Mouse (Mus musculus) neural tube, embryonic 11.5 days (tissue): Measurements from ENCODE around the gene Slc34a2. TPM values are rescaled to one million over a fixed set of nuclear protein-coding genes. Genes with fewer than 3 reads are reported as not detected.

ENCODE experiments used
- ATAC-seq: fragments of 200-750 bp; cut with Nextera tagmentation; 2 replicates; pipeline ENCODE4 v1.8.0; 2017; ENCODE audit warnings: moderate number of reproducible peaks, mild to moderate bottlenecking, moderate TSS enrichment, moderate library complexity; ENCODE audit not compliant: insufficient read depth, low FRiP score, low TSS enrichment
- DNase-seq: peaks from one replicate; pipeline ENCODE4 v3.0.0-alpha.2; 2015; ENCODE audit warnings: low spot score
- H3K27ac ChIP-seq: fragments of 300-500 bp; sonication (generic); 2 replicates; pipeline ENCODE4 v1.5.1; 2014; ENCODE audit warnings: low read depth, mild to moderate bottlenecking, low read length
- H3K27me3 ChIP-seq: fragments of 300-500 bp; sonication (generic); 2 replicates; pipeline ENCODE4 v1.6.1; 2014; ENCODE audit warnings: mild to moderate bottlenecking, low read length, mixed read lengths; ENCODE audit not compliant: control insufficient read depth, insufficient read depth
- H3K36me3 ChIP-seq: fragments of 300-500 bp; sonication (generic); 2 replicates; pipeline ENCODE4 v1.6.1; 2014; ENCODE audit warnings: mild to moderate bottlenecking, low read length, moderate library complexity, mixed read lengths; ENCODE audit not compliant: control insufficient read depth, insufficient read depth
- H3K4me1 ChIP-seq: fragments of 300-500 bp; sonication (generic); 2 replicates; pipeline ENCODE4 v1.6.1; 2014; ENCODE audit warnings: low read length, mixed read lengths; ENCODE audit not compliant: control insufficient read depth, insufficient read depth
- H3K4me2 ChIP-seq: fragments of 300-500 bp; sonication (generic); 2 replicates; pipeline ENCODE4 v1.6.1; 2014; ENCODE audit warnings: low read depth, mild to moderate bottlenecking, moderate library complexity
- H3K4me3 ChIP-seq: fragments of 300-500 bp; sonication (generic); 2 replicates; pipeline ENCODE4 v1.5.1; 2014; ENCODE audit warnings: low read depth, low read length
- H3K9ac ChIP-seq: fragments of 300-500 bp; sonication (generic); 2 replicates; pipeline ENCODE4 v1.6.1; 2014; ENCODE audit warnings: mild to moderate bottlenecking, low read length
- H3K9me3 ChIP-seq: fragments of 300-500 bp; sonication (generic); 2 replicates; pipeline ENCODE4 v1.6.1; 2016; ENCODE audit warnings: low read length; ENCODE audit not compliant: control insufficient read depth
- WGBS: fragments of 180-500 bp; shearing (Covaris S2); extraction: QIAGEN DNeasy Blood & Tissue Kit; methylation state at CpG from one replicate; pipeline ENCODE4 v1.1.7; 2014; 5-methylcytosine and 5-hydroxymethylcytosine counted together
- polyA plus RNA-seq: library from polyadenylated mRNA; unstranded; fragments of >200 nt; fragmentation: Nextera tagmentation; extraction: Ambion mirVana; gene quantifications from 2 replicates; pipeline ENCODE4 v1.2.1, GENCODE M21; 2014

Gene Slc34a2
- polyA plus RNA-seq, 1 experiment from 2014 or later, result not detected

DNA sequence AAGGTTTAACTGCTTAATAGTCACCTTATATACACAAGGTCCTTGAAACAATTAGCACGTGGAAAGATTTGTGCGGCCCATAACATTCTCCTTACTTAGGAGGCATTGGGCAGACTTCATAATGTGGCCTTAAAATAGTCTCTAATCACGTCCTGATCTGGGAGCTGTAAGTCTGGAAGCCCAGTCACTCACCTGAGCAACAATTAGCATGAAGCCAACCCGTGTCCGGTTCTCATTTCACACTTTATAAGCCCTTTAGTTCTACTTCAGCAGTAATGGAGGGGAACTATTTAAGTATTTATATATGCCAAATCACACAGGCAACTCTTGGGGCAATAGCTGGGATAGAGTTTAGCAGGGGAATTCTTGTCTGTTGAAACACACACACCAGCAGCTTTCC, 21.3 kb upstream of the Slc34a2 start:
- WGBS, result 73% methylated on average over 5 of the region's 5 CpGs
- no peaks in the 10 kb centered on the region for H3K36me3 ChIP-seq
- no peak overlapping the region for H3K27ac ChIP-seq
- no peaks in the 10 kb centered on the region for H3K4me1 ChIP-seq
- ATAC-seq, result no peak
- H3K27me3 ChIP-seq, result no peaks in the 10 kb centered on the region
- no peaks in the 10 kb centered on the region for H3K9me3 ChIP-seq
- no peak overlapping the region for H3K9ac ChIP-seq
- H3K4me3 ChIP-seq, result no peak overlapping the region
- no peak overlapping the region for H3K4me2 ChIP-seq
- DNase-seq, result no peak

DNA sequence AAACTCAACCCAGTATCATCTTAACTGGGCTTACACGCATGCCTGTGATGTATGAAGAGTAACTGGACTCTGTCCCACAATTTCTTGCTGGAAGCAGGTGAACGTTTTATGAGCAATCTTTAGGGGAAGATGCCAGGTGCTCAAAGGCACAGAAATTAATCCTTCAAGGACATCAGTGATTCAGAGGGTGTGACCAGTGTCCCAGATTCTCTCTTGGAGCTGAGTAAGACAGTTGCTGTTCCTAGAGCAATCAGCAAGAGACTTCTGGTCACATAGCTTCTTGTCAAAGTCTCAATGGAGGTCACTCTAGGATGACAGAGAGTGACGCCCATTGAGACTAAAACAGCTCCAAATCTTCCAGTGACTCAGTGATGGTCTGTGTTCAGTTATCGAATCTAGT, 19.6 kb upstream of the Slc34a2 start:
- Histone ChIP-seq H3K9me3 (no peaks in the 10 kb centered on the region), H3K4me2 (no peak overlapping the region), H3K27me3 (no peaks in the 10 kb centered on the region), H3K4me3 (no peak overlapping the region), H3K36me3 (no peaks in the 10 kb centered on the region), H3K27ac (no peak overlapping the region), H3K9ac (no peak overlapping the region), H3K4me1 (no peaks in the 10 kb centered on the region)
- DNase-seq, result no peak
- 88% methylated on average over 4 of the region's 4 CpGs for WGBS
- no peak for ATAC-seq

DNA sequence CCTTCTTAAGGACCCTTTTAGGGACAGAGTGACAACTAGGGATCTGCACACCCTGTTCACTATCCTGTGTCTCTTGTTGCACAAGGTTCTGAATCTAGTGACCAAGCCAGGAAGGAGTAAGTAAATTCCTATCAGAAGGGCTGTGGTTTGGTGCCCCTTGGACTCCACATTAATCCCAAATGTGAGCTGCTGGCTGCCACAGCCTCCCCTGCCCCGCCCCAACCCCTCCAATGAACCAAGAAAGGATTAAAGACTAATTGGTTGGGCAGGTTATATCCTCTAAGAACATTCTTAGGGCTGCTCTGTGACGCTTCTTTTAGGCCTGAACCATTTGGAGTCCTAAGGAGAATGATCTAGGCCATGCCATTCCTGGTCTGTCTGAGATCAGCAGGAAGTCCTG, 14.4 kb upstream of the Slc34a2 start:
- no peak overlapping the region for H3K4me2 ChIP-seq
- ATAC-seq (no peak), DNase-seq (no peak)
- H3K27ac ChIP-seq, result no peak overlapping the region
- H3K4me3 ChIP-seq, result no peak overlapping the region
- no peaks in the 10 kb centered on the region for H3K9me3 ChIP-seq
- no peaks in the 10 kb centered on the region for H3K36me3 ChIP-seq
- H3K4me1 ChIP-seq, result no peaks in the 10 kb centered on the region
- WGBS, result 53% methylated on average over 2 of the region's 2 CpGs
- H3K27me3 ChIP-seq, result no peaks in the 10 kb centered on the region
- H3K9ac ChIP-seq, result no peak overlapping the region

DNA sequence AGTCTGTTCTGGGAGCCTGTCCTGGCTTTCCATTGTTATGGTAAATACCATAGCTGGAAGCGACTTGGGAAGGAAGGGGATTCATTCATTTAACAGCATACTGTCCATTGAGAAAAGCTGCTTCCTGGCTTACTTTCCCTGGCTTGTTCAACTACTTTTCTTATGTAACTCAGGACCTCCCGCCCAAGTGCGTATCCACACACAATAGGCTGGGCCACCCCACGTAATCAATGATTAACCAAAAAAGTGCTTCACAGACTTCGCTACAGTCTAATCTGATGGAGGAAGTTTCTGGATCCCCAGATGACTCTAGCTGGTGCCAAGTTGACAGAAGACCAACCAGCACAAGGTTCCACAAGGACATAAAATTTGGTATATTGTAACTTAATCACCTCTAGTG, 14.0 kb upstream of the Slc34a2 start:
- Histone ChIP-seq H3K36me3 (no peaks in the 10 kb centered on the region), H3K27ac (no peak overlapping the region), H3K4me3 (no peak overlapping the region), H3K4me2 (no peak overlapping the region), H3K9me3 (no peaks in the 10 kb centered on the region), H3K9ac (no peak overlapping the region), H3K27me3 (no peaks in the 10 kb centered on the region), H3K4me1 (no peaks in the 10 kb centered on the region)
- ATAC-seq, result no peak
- 44% methylated on average over 5 of the region's 5 CpGs for WGBS
- no peak for DNase-seq

DNA sequence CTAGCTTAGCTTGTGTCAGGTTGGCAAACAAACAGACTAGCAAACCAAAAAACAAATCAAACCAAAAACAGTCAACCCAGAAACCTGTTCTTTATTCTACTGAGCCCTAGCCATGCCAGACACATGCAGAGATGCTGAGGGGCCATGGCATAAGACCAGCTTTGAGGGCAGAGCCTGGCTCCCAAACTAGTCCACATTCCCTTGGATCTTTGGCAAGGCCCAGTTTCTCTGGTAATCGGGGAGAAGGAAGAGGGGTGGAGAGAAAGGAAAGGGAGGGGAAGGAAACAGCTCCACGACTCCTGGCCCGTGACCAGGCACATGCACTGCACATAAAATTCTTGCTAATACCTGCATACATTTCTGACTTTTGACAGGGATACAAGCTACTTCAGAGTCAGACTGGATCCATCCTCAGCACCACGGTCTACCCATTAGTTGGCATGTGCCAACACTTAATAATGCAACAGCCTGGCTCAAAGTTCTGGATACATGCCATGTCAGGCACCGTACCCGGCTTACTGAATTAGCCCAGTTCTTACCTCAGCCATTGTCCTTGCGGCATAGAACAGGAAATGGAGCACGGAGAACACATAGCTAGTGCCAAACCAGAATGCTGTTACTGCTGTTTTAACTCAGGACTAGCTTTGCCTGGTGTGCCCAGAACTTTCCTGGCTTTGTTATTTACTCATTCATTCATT, 12.5 kb upstream of the Slc34a2 start:
- WGBS, result 94% methylated on average over 8 of the region's 8 CpGs

DNA sequence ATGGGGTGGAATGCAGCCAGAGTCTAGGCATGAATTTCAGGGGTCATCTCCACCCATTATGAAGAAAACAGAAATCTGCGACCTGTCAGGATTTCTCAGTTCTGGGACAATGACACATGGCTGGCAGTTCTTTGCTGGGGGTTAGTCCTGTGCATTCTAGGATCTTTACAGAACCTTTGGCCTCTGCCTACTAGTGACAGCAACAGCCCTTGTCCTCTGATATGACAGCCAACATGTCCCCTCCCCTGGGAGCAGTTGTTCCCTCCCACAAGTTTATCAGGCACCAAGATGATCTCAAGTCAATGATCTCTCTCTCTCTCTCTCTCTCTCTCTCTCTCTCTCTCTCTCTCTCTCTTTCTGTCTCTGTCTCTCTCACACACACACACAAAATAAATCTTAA, 6.5 kb upstream of the Slc34a2 start:
- 75% methylated on average over 1 of the region's 1 CpGs for WGBS
- Histone ChIP-seq H3K27me3 (no peaks in the 10 kb centered on the region), H3K4me3 (no peak overlapping the region), H3K4me1 (no peaks in the 10 kb centered on the region), H3K9me3 (no peaks in the 10 kb centered on the region), H3K4me2 (no peak overlapping the region), H3K36me3 (no peaks in the 10 kb centered on the region), H3K9ac (no peak overlapping the region), H3K27ac (no peak overlapping the region)
- DNase-seq, result no peak
- ATAC-seq, result no peak

More for the DNA sequence above, 12.5 kb upstream of the Slc34a2 start:
- no peak overlapping the region for H3K9ac ChIP-seq
- no peak overlapping the region for H3K27ac ChIP-seq
- H3K4me3 ChIP-seq, result no peak overlapping the region
- no peaks in the 10 kb centered on the region for H3K36me3 ChIP-seq
- no peak for DNase-seq
- H3K4me2 ChIP-seq, result no peak overlapping the region
- ATAC-seq, result no peak
- no peaks in the 10 kb centered on the region for H3K27me3 ChIP-seq
- no peaks in the 10 kb centered on the region for H3K9me3 ChIP-seq
- no peaks in the 10 kb centered on the region for H3K4me1 ChIP-seq

DNA sequence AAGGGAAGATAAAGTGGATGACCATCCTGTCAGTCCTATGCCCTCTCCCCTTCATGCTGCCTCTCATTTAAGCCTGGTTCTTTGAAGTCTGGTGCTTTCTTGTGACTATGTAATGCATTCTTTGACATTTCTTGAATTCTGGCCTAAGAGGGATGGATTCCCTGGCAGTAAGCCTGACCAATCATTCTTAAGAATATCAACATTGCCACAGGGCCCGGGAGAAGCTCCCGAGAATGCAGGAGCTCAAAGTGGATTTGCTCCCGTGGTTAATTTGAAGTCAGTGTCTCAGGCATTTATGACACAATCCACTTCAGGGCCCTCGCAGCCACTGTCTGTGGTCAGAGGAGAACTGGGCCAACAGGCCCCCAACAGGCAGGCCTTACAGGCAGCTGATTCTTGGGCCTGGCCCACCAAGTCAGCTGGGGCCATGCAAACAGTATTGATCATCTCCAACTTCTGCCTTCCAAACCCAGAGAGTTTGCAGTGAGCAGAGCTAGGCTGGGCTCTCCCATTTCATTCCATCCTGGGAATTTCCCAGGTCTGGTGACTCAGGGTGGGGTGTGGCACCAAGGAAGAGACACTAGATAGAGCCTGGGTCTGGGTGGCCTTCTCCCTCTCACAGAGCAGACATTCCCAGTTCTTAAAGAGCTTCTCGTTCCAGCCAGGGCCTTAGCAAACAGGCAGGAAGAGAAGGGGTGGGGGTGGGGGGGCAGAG, 4.3 kb downstream of the Slc34a2 start:
- H3K36me3 ChIP-seq, result no peaks in the 10 kb centered on the region
- no peak overlapping the region for H3K4me3 ChIP-seq
- no peaks in the 10 kb centered on the region for H3K9me3 ChIP-seq
- H3K4me1 ChIP-seq, result no peaks in the 10 kb centered on the region
- H3K27me3 ChIP-seq, result no peaks in the 10 kb centered on the region
- H3K9ac ChIP-seq, result no peak overlapping the region
- ATAC-seq, result no peak
- H3K27ac ChIP-seq, result no peak overlapping the region
- no peak overlapping the region for H3K4me2 ChIP-seq
- 54% methylated on average over 5 of the region's 5 CpGs for WGBS
- no peak for DNase-seq

DNA sequence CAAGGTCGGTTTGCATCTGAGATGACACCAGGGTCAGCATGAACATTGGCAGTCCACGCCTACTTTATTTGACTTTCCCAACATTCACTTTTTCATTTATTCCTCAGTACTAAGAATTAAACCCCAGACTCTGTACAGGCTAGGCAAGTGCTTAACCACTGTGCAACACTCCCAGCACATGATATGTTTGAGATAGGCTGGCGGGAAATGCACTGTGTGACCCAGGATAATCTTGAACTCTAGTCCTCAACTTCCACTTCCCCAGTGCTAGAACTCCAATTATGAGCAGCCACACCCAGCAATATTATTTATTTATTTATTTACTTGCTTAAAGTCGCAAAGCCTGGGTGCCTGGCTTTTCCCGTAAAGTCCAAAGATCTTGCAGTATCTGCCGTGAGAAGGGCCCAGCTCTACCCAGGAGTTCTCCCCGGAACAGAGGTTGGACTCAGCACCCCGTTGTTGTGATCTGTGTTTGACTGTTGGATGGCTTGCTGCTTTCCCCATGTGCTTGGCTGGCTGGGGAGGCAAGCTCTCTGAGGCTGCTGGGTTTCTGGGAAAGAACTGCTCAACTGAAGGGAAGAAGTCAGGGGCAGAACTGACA, 5.0 kb downstream of the Slc34a2 start:
- Histone ChIP-seq H3K9ac (no peak overlapping the region), H3K4me2 (no peak overlapping the region), H3K27me3 (no peaks in the 10 kb centered on the region), H3K36me3 (no peaks in the 10 kb centered on the region), H3K4me1 (no peaks in the 10 kb centered on the region), H3K9me3 (no peaks in the 10 kb centered on the region), H3K27ac (no peak overlapping the region), H3K4me3 (no peak overlapping the region)
- 88% methylated on average over 8 of the region's 8 CpGs for WGBS
- DNase-seq, result no peak
- no peak for ATAC-seq

DNA sequence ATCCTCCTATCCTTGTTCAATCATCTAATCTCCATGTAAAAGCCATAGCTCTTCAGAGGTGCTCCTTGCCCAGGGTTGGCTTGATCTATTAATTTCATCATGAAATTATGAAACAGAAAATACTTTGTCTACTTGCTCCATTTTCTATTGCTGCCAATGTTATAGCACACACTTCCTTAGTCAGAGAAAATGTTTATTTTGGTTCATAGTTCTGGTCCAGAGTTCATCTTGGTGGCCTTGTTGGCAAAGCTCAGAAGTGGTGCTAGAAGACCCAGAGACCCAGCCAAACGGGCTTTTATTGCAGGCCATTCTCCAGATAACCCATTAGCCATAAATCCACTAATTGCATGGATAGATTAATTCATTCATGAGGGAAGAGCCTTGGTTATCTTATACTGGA, 5.8 kb downstream of the Slc34a2 start:
- Histone ChIP-seq H3K4me2 (no peak overlapping the region), H3K4me3 (no peak overlapping the region), H3K4me1 (no peaks in the 10 kb centered on the region), H3K27me3 (peaks cover 4% of the 10 kb centered on the region), H3K36me3 (no peaks in the 10 kb centered on the region), H3K9me3 (no peaks in the 10 kb centered on the region), H3K9ac (no peak overlapping the region), H3K27ac (no peak overlapping the region)
- WGBS, result 27% methylated on average over 1 of the region's 1 CpGs
- DNase-seq (no peak), ATAC-seq (no peak)
